ENCODE assay signal across 8 mouse cellular contexts in the genomic region with DNA sequence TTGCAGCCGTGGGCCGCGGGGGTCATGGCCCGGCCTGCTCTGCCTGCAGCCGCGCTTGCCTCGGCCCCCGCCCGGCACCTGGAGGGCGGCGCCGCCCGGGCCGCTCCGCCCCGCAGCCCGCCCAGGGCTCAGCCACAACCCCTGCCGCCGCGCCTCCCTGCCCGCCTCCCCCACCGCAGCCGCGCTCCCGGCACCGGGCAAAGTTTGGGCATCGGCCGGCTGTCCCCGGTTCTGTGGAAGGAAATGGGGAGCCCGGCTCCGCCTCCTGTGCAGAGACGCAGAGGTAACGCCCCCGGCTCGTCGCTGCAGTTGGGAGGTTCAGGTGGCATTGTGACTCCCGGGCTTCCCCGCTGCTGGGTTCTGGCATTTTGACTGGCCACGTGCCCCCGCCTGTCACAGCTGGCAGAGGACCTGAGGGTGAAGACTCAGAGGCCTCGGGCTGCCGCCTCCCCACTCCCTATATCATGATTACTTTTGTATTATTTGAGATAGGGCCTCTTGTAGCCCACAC. TPM values are rescaled to one million over a fixed set of nuclear protein-coding genes. Genes with fewer than 3 reads are reported as not detected.
DNase-seq lines count a peak whose midpoint lies in the region; ATAC-seq lines count a peak whose summit lies in the region.

No protein-coding gene starts in this region.

- peak; percentile 48 for ATAC-seq in intestine, embryonic 14.5 days (replicated peaks; ENCODE audit: low FRiP score, low TSS enrichment, low read depth)
- peak; percentile 44; the same call in 1 of the 2 replicates for ATAC-seq in midbrain, embryonic 16.5 days

- peaks cover 10% of the 10 kb centered on the region for H3K27me3 ChIP-seq in intestine, embryonic 14.5 days (replicated peaks; ENCODE audit: control insufficient read depth, insufficient read depth, low read length)
- H3K27me3 ChIP-seq in midbrain, embryonic 16.5 days (ENCODE audit: control insufficient read depth, insufficient read depth, low read depth, low read length): no peaks in the 10 kb centered on the region; the same call in 1 of the 2 replicates
- H3K27me3 ChIP-seq in splenic B cell, adult 2 months (ENCODE audit: control insufficient read depth, insufficient read depth, low read length, poor library complexity, severe bottlenecking): no peaks in the 10 kb centered on the region

- no peak overlapping the region for H3K27ac ChIP-seq in intestine, embryonic 14.5 days (ENCODE audit: low read depth)
- H3K27ac ChIP-seq in midbrain, embryonic 16.5 days (ENCODE audit: low read length): 0 out of 2 replicates have a peak overlapping the region, but pooled peaks have one; percentile 18

- H3K9me3 ChIP-seq in intestine, embryonic 14.5 days (ENCODE audit: control insufficient read depth, low read length): no peaks in the 10 kb centered on the region
- no peaks in the 10 kb centered on the region for H3K9me3 ChIP-seq in midbrain, embryonic 16.5 days (replicated peaks; ENCODE audit: control insufficient read depth, low read length, poor library complexity, severe bottlenecking)

- peak overlapping the region; percentile 53 for H3K4me3 ChIP-seq in intestine, embryonic 14.5 days (ENCODE audit: low read depth, low read length)
- H3K4me3 ChIP-seq in midbrain, embryonic 16.5 days (ENCODE audit: low read depth, low read length): peak overlapping the region; percentile 77

- WGBS in intestine, embryonic 14.5 days: under 1% methylated on average over 39 of the region's 42 CpGs
- under 1% methylated on average over 24 of the region's 42 CpGs for WGBS in midbrain, embryonic 16.5 days

- peaks cover 6% of the 10 kb centered on the region; the same call in 1 of the 2 replicates for H3K4me1 ChIP-seq in intestine, embryonic 14.5 days (replicated peaks; ENCODE audit: control insufficient read depth, insufficient read depth, low read length)
- H3K4me1 ChIP-seq in midbrain, embryonic 16.5 days (ENCODE audit: control insufficient read depth, insufficient read depth, low read length): peaks cover 12% of the 10 kb centered on the region; the same call in 1 of the 2 replicates

- peak overlapping the region; percentile 53 for H3K9ac ChIP-seq in intestine, embryonic 14.5 days (ENCODE audit: low read length)
- H3K9ac ChIP-seq in midbrain, embryonic 16.5 days (ENCODE audit: low read depth, low read length): peak overlapping the region; percentile 84

- peak overlapping the region; percentile 100 for H3K4me2 ChIP-seq in intestine, embryonic 14.5 days (ENCODE audit: low read length)
- H3K4me2 ChIP-seq in midbrain, embryonic 16.5 days (ENCODE audit: low read length): peak overlapping the region; percentile 95

- H3K36me3 ChIP-seq in intestine, embryonic 14.5 days (ENCODE audit: control insufficient read depth, insufficient read depth, low read length): no peaks in the 10 kb centered on the region
- no peaks in the 10 kb centered on the region for H3K36me3 ChIP-seq in midbrain, embryonic 16.5 days (ENCODE audit: control insufficient read depth, insufficient read depth, low read length)
- no peaks in the 10 kb centered on the region for H3K36me3 ChIP-seq in splenic B cell, adult 2 months (ENCODE audit: control insufficient read depth, insufficient read depth, low read length, poor library complexity, severe bottlenecking)

- peak; percentile 35 to 53 for DNase-seq in layer of hippocampus, adult 18-20 months (ENCODE audit: low spot score in 2 of 2)
- no peak for DNase-seq in layer of hippocampus, adult 9-10 months (ENCODE audit: low spot score)
- peak; percentile 18 for DNase-seq in cerebellum, adult 8-10 months
- DNase-seq in gastrocnemius, postnatal 25 days: peak; percentile 67
- DNase-seq in intestine, embryonic 14.5 days (ENCODE audit: low spot score): peak; percentile 67
- peak; percentile 57 for DNase-seq in liver
- peak; percentile 59 for DNase-seq in splenic B cell, adult 2 months (ENCODE audit: low read depth, low spot score)

RNA-seq across cellular contexts. Expression of gene 1190005I06Rik, which starts 13.0 kb away (rescaled TPM):
- total RNA-seq in layer of hippocampus, adult 18-20 months (2021): 10 to 100 TPM; 17.4 to 17.6 TPM
- under 1 TPM; 0.67 to 0.70 TPM for total RNA-seq in gastrocnemius, postnatal 25 days (2021)
- polyA plus RNA-seq in intestine, embryonic 14.5 days (2014; fragmentation: Nextera tagmentation; extraction: Ambion mirVana): 1.6 and 2.8 TPM in 2 replicates
- polyA plus RNA-seq in midbrain, embryonic 16.5 days (2015; fragmentation: Nextera tagmentation; extraction: Ambion mirVana): 18.2 and 22.2 TPM in 2 replicates

RNA-seq across cellular contexts. Expression of gene Gm27021, which starts 33.5 kb away (rescaled TPM):
- total RNA-seq in layer of hippocampus, adult 18-20 months (2021): 1 to 10 TPM; 1.4 to 2.0 TPM
- not detected for total RNA-seq in gastrocnemius, postnatal 25 days (2021)
- polyA plus RNA-seq in intestine, embryonic 14.5 days (2014; fragmentation: Nextera tagmentation; extraction: Ambion mirVana): 0.62 and 1.7 TPM in 2 replicates
- 4.7 and 5.6 TPM in 2 replicates for polyA plus RNA-seq in midbrain, embryonic 16.5 days (2015; fragmentation: Nextera tagmentation; extraction: Ambion mirVana)

RNA-seq across cellular contexts. Expression of gene Cox4i1, which starts 33.6 kb away (rescaled TPM):
- total RNA-seq in layer of hippocampus, adult 18-20 months (2021): 1,000 to 10,000 TPM; 1,117 to 1,130 TPM
- total RNA-seq in gastrocnemius, postnatal 25 days (2021): 1,000 to 10,000 TPM; 1,728 to 1,814 TPM
- polyA plus RNA-seq in intestine, embryonic 14.5 days (2014; fragmentation: Nextera tagmentation; extraction: Ambion mirVana): 1,269 and 1,281 TPM in 2 replicates
- 1,051 and 1,134 TPM in 2 replicates for polyA plus RNA-seq in midbrain, embryonic 16.5 days (2015; fragmentation: Nextera tagmentation; extraction: Ambion mirVana)

RNA-seq across cellular contexts. Expression of gene Emc8, which starts 34.0 kb away (rescaled TPM):
- 10 to 100 TPM; 74.7 to 96.9 TPM for total RNA-seq in layer of hippocampus, adult 18-20 months (2021)
- total RNA-seq in gastrocnemius, postnatal 25 days (2021): 10 to 100 TPM; 28.0 to 28.1 TPM
- polyA plus RNA-seq in intestine, embryonic 14.5 days (2014; fragmentation: Nextera tagmentation; extraction: Ambion mirVana): 290 and 294 TPM in 2 replicates
- 99.5 and 105 TPM in 2 replicates for polyA plus RNA-seq in midbrain, embryonic 16.5 days (2015; fragmentation: Nextera tagmentation; extraction: Ambion mirVana)

RNA-seq across cellular contexts. Expression of gene Gins2, which starts 45.3 kb away (rescaled TPM):
- 1 to 10 TPM; 3.5 to 4.2 TPM for total RNA-seq in layer of hippocampus, adult 18-20 months (2021)
- 1 to 10 TPM; 1.0 to 1.3 TPM for total RNA-seq in gastrocnemius, postnatal 25 days (2021)
- 121 and 122 TPM in 2 replicates for polyA plus RNA-seq in intestine, embryonic 14.5 days (2014; fragmentation: Nextera tagmentation; extraction: Ambion mirVana)
- polyA plus RNA-seq in midbrain, embryonic 16.5 days (2015; fragmentation: Nextera tagmentation; extraction: Ambion mirVana): 10.7 and 13.3 TPM in 2 replicates

Comparison
In these comparisons a context has a peak if more than half of its experiments do, and no peak if none do; other contexts are left out.
1. RNA of gene 1190005I06Rik, which starts 13.0 kb away (total RNA-seq): 17.4 to 17.6 TPM in layer of hippocampus, adult 18-20 months; 0.67 to 0.70 TPM in gastrocnemius, postnatal 25 days; every median in the first group is over 10 times any median in the second.